Mouse (Mus musculus): Measurements from ENCODE around the gene Dysf.

Gene Dysf

GRCm38 (mm10) chr6:84168571-84168970 lies 160.2 kb downstream of the Dysf start:
- DNase-seq (ENCODE audit: low spot score) = no peak

- DNase-seq (ENCODE audit: low spot score) = no peak
These were observed 165.2 kb downstream of the Dysf start for GRCm38 (mm10) chr6:84173626-84174025.

GRCm38 (mm10) chr6:84178776-84179405 lies 170.5 kb downstream of the Dysf start:
- no peak for DNase-seq (ENCODE audit: low spot score)

- DNase-seq (ENCODE audit: low spot score) = peak; percentile 25
These were observed 173.1 kb downstream of the Dysf start for GRCm38 (mm10) chr6:84181452-84181851.

GRCm38 (mm10) chr6:84191656-84192250 lies 183.4 kb downstream of the Dysf start:
- DNase-seq (ENCODE audit: low spot score) = peak; percentile 9

- no peak for DNase-seq (ENCODE audit: low spot score)
These were observed 188.1 kb downstream of the Dysf start for GRCm38 (mm10) chr6:84196511-84196910.

GRCm38 (mm10) chr6:84197811-84198213 lies 189.4 kb downstream of the Dysf start:
- no peak for DNase-seq (ENCODE audit: low spot score)

- no peak for DNase-seq (ENCODE audit: low spot score)
These were observed 193.5 kb downstream of the Dysf start for GRCm38 (mm10) chr6:84201721-84202490.

GRCm38 (mm10) chr6:84205611-84206010 lies 197.2 kb downstream of the Dysf start:
- no peak for DNase-seq (ENCODE audit: low spot score)

- DNase-seq (ENCODE audit: low spot score) = no peak
These were observed 200.2 kb downstream of the Dysf start for GRCm38 (mm10) chr6:84208589-84208988.

- DNase-seq (ENCODE audit: low spot score) = no peak
These were observed 201.5 kb downstream of the Dysf start for GRCm38 (mm10) chr6:84209736-84210434.

- DNase-seq (ENCODE audit: low spot score) = no peak
These were observed 203.1 kb downstream of the Dysf start for GRCm38 (mm10) chr6:84211473-84211872.

GRCm38 (mm10) chr6:84213101-84213500 lies 204.7 kb downstream of the Dysf start:
- no peak for DNase-seq (ENCODE audit: low spot score)

- DNase-seq (ENCODE audit: low spot score) = no peak
These were observed 209.0 kb downstream of the Dysf start for GRCm38 (mm10) chr6:84217216-84217933.

GRCm38 (mm10) chr6:84219119-84219518 lies 210.7 kb downstream of the Dysf start:
- no peak for DNase-seq (ENCODE audit: low spot score)

GRCm38 (mm10) chr6:84224861-84225260 lies 216.5 kb downstream of the Dysf start:
- no peak for DNase-seq (ENCODE audit: low spot score)

- DNase-seq (ENCODE audit: low spot score) = no peak
These were observed 217.2 kb downstream of the Dysf start for GRCm38 (mm10) chr6:84225587-84225986.

GRCm38 (mm10) chr6:84228196-84228595 lies 219.8 kb downstream of the Dysf start:
- no peak for DNase-seq (ENCODE audit: low spot score)

GRCm38 (mm10) chr6:84228786-84229185 lies 220.4 kb downstream of the Dysf start:
- DNase-seq (ENCODE audit: low spot score) = peak; percentile 20

- DNase-seq (ENCODE audit: low spot score) = no peak
These were observed 221.3 kb downstream of the Dysf start for GRCm38 (mm10) chr6:84229739-84230138.

GRCm38 (mm10) chr6:84231108-84231507 lies 222.7 kb downstream of the Dysf start:
- no peak for DNase-seq (ENCODE audit: low spot score)

Measured in embryo, embryonic 10 days (tissue).